Mouse (Mus musculus): Measurements from ENCODE around the gene Ifnk. TPM values are rescaled to one million over a fixed set of nuclear protein-coding genes. Genes with fewer than 3 reads are reported as not detected.

The Ifnk gene
- polyA plus RNA-seq, 2 experiments: not detected

GRCm38 (mm10) chr4:35177926-35178645 lies 26.2 kb downstream of the Ifnk start:
- Histone ChIP-seq H3K4me3 (replicated peaks; ENCODE audit: low read length) (no peak overlapping the region), H3K9me3 (ENCODE audit: control insufficient read depth, low read length) (no peaks in the 10 kb centered on the region), H3K4me1 (ENCODE audit: control insufficient read depth, insufficient read depth, low read length) (no peaks in the 10 kb centered on the region), H3K27ac (replicated peaks; ENCODE audit: low read depth, low read length) (no peak overlapping the region), H3K36me3 (ENCODE audit: control insufficient read depth, insufficient read depth, low read length) (no peaks in the 10 kb centered on the region), H3K9ac (ENCODE audit: low read depth, low read length, severe bottlenecking) (no peak overlapping the region), H3K4me2 (replicated peaks; ENCODE audit: low read depth, low read length, severe bottlenecking) (no peak overlapping the region), H3K27me3 (ENCODE audit: control insufficient read depth, insufficient read depth, low read length) (no peaks in the 10 kb centered on the region)
- no peak for ATAC-seq (ENCODE audit: low FRiP score, low read depth)
- no peak for DNase-seq (ENCODE audit: low spot score)
- WGBS: 80% methylated on average over 12 of the region's 12 CpGs
- TF ChIP-seq POLR2A (IDR thresholded peaks at IDR 0.05; ENCODE audit: borderline replicate concordance, extremely low read depth, insufficient read depth, insufficient read length): no peak

- TF ChIP-seq POLR2A (IDR thresholded peaks at IDR 0.05; ENCODE audit: borderline replicate concordance, extremely low read depth, insufficient read depth, insufficient read length): no peak
- no peak for ATAC-seq (ENCODE audit: low FRiP score, low read depth)
- WGBS: 82% methylated on average over 8 of the region's 8 CpGs
Measured at GRCm38 (mm10) chr4:35187617-35188326, 35.9 kb downstream of the Ifnk start.

GRCm38 (mm10) chr4:35189794-35190193 lies 37.9 kb downstream of the Ifnk start:
- Histone ChIP-seq H3K27ac (replicated peaks; ENCODE audit: low read depth, low read length) (no peak overlapping the region), H3K36me3 (ENCODE audit: control insufficient read depth, insufficient read depth, low read length) (peaks cover 17% of the 10 kb centered on the region; the same call in 1 of the 2 replicates), H3K9me3 (ENCODE audit: control insufficient read depth, low read length) (no peaks in the 10 kb centered on the region), H3K4me2 (replicated peaks; ENCODE audit: low read depth, low read length, severe bottlenecking) (no peak overlapping the region), H3K4me1 (ENCODE audit: control insufficient read depth, insufficient read depth, low read length) (no peaks in the 10 kb centered on the region), H3K4me3 (replicated peaks; ENCODE audit: low read length) (no peak overlapping the region), H3K9ac (ENCODE audit: low read depth, low read length, severe bottlenecking) (no peak overlapping the region), H3K27me3 (ENCODE audit: control insufficient read depth, insufficient read depth, low read length) (no peaks in the 10 kb centered on the region)
- no peak for DNase-seq (ENCODE audit: low spot score)
- whole genome bisulfite sequencing: 64% methylated on average over 5 of the region's 5 CpGs
- ATAC-seq (ENCODE audit: low FRiP score, low read depth): no peak
- TF ChIP-seq POLR2A (IDR thresholded peaks at IDR 0.05; ENCODE audit: borderline replicate concordance, extremely low read depth, insufficient read depth, insufficient read length): no peak

More at GRCm38 (mm10) chr4:35187617-35188326, 35.9 kb downstream of the Ifnk start:
- H3K9ac ChIP-seq (ENCODE audit: low read depth, low read length, severe bottlenecking): no peak overlapping the region
- no peak overlapping the region for H3K4me3 ChIP-seq (replicated peaks; ENCODE audit: low read length)
- H3K9me3 ChIP-seq (ENCODE audit: control insufficient read depth, low read length): no peaks in the 10 kb centered on the region
- no peak overlapping the region for H3K27ac ChIP-seq (replicated peaks; ENCODE audit: low read depth, low read length)
- H3K4me1 ChIP-seq (ENCODE audit: control insufficient read depth, insufficient read depth, low read length): no peaks in the 10 kb centered on the region
- no peak overlapping the region for H3K4me2 ChIP-seq (replicated peaks; ENCODE audit: low read depth, low read length, severe bottlenecking)
- H3K27me3 ChIP-seq (ENCODE audit: control insufficient read depth, insufficient read depth, low read length): no peaks in the 10 kb centered on the region
- no peak for DNase-seq (ENCODE audit: low spot score)
- 0 out of 2 replicates have a peak, but pooled peaks cover 15% of the 10 kb centered on the region for H3K36me3 ChIP-seq (ENCODE audit: control insufficient read depth, insufficient read depth, low read length)

- H3K4me1 ChIP-seq (ENCODE audit: control insufficient read depth, insufficient read depth, low read length): no peaks in the 10 kb centered on the region
- no peak for ATAC-seq (ENCODE audit: low FRiP score, low read depth)
- H3K27me3 ChIP-seq (ENCODE audit: control insufficient read depth, insufficient read depth, low read length): no peaks in the 10 kb centered on the region
- peaks cover 27% of the 10 kb centered on the region for H3K36me3 ChIP-seq (ENCODE audit: control insufficient read depth, insufficient read depth, low read length)
- no peak overlapping the region for H3K9ac ChIP-seq (ENCODE audit: low read depth, low read length, severe bottlenecking)
- H3K9me3 ChIP-seq (ENCODE audit: control insufficient read depth, low read length): no peaks in the 10 kb centered on the region
- 52% methylated on average over 7 of the region's 7 CpGs for WGBS
- no peak overlapping the region for H3K27ac ChIP-seq (replicated peaks; ENCODE audit: low read depth, low read length)
- H3K4me2 ChIP-seq (replicated peaks; ENCODE audit: low read depth, low read length, severe bottlenecking): no peak overlapping the region
- no peak for TF ChIP-seq POLR2A (IDR thresholded peaks at IDR 0.05; ENCODE audit: borderline replicate concordance, extremely low read depth, insufficient read depth, insufficient read length)
- no peak overlapping the region for H3K4me3 ChIP-seq (replicated peaks; ENCODE audit: low read length)
- peak; percentile 44 for DNase-seq (ENCODE audit: low spot score)
Measured at GRCm38 (mm10) chr4:35192725-35193124, 40.9 kb downstream of the Ifnk start.

- no peak for TF ChIP-seq POLR2A (IDR thresholded peaks at IDR 0.05; ENCODE audit: borderline replicate concordance, extremely low read depth, insufficient read depth, insufficient read length)
- no peak overlapping the region for H3K4me2 ChIP-seq (replicated peaks; ENCODE audit: low read depth, low read length, severe bottlenecking)
- peaks cover 36% of the 10 kb centered on the region for H3K36me3 ChIP-seq (ENCODE audit: control insufficient read depth, insufficient read depth, low read length)
- H3K27ac ChIP-seq (replicated peaks; ENCODE audit: low read depth, low read length): no peak overlapping the region
- WGBS: 93% methylated on average over 5 of the region's 5 CpGs
- DNase-seq (ENCODE audit: low spot score) (no peak), ATAC-seq (ENCODE audit: low FRiP score, low read depth) (no peak)
- H3K4me1 ChIP-seq (ENCODE audit: control insufficient read depth, insufficient read depth, low read length): no peaks in the 10 kb centered on the region
- H3K9ac ChIP-seq (ENCODE audit: low read depth, low read length, severe bottlenecking): no peak overlapping the region
- no peaks in the 10 kb centered on the region for H3K27me3 ChIP-seq (ENCODE audit: control insufficient read depth, insufficient read depth, low read length)
- no peak overlapping the region for H3K4me3 ChIP-seq (replicated peaks; ENCODE audit: low read length)
- no peaks in the 10 kb centered on the region for H3K9me3 ChIP-seq (ENCODE audit: control insufficient read depth, low read length)
Measured at GRCm38 (mm10) chr4:35201700-35202099, 49.8 kb downstream of the Ifnk start.

Other genes with a start within 250 kb of the Ifnk start
- gene Mob3b, start 5.4 kb downstream of the Ifnk start, polyA plus RNA-seq (2012; rRNA removed): 3.3 and 4.0 TPM in 2 replicates
- 7.8 and 10.5 TPM in 2 replicates for gene Mob3b, start 5.4 kb downstream of the Ifnk start, polyA plus RNA-seq (2014; fragmentation: Nextera tagmentation; extraction: Ambion mirVana)
- 12.7 and 13.3 TPM in 2 replicates for gene C9orf72, start 74.1 kb downstream of the Ifnk start, polyA plus RNA-seq (2012; rRNA removed)
- gene C9orf72, start 74.1 kb downstream of the Ifnk start, polyA plus RNA-seq (2014; fragmentation: Nextera tagmentation; extraction: Ambion mirVana): 11.4 and 14.0 TPM in 2 replicates

Measured in limb, embryonic 14.5 days (tissue).